In the genomic region with DNA sequence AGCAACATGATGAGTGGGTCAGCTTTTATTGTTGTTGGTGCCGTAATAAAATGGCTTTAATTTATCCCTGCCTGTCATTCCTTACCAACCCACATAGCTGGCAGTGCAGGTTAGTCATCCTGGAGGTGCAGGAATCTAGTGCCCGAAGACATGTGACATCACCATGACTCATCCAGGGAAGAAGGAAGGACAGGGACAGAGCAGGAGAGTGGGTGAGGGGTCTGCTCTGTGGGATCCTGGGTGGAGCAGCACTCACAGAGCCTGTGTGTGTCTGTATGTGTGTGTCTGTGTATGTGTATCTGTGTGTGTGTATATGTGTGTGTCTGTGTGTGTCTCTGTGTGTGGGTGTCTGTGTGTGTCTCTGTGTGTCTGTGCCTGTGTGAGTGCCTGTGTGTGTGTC, we compare ENCODE assay signal across 15 mouse cellular contexts. TPM values are rescaled to one million over a fixed set of nuclear protein-coding genes. Genes with fewer than 3 reads are reported as not detected.
A peak's percentile ranks its signal among the peaks of the same experiment; 100 is the strongest.
DNase-seq lines count a peak whose midpoint lies in the region; ATAC-seq lines count a peak whose summit lies in the region.
"Had no signal": no experiment of that assay in that cellular context is flagged by ENCODE, and none has a peak within 500 bp of the region (broad histone marks: within the 10 kb centered on the region; RNA-seq: fewer than 3 reads in every experiment).

No protein-coding gene starts in this region.

- H3K27ac ChIP-seq in heart, embryonic 11.5 days (ENCODE audit: low read depth, low read length): no peak overlapping the region
- H3K27ac ChIP-seq: heart, embryonic 13.5 days; macrophage had no signal

- H3K4me3 ChIP-seq in heart, embryonic 11.5 days (ENCODE audit: low read depth, low read length): no peak overlapping the region
- H3K4me3 ChIP-seq: erythroblast, embryonic 14.5 days; heart, embryonic 13.5 days had no signal

- no peaks in the 10 kb centered on the region for H3K27me3 ChIP-seq in heart, embryonic 11.5 days (ENCODE audit: control insufficient read depth, insufficient read depth, low read length)
- H3K27me3 ChIP-seq: heart, embryonic 13.5 days had no signal

- no peaks in the 10 kb centered on the region for H3K36me3 ChIP-seq in heart, embryonic 11.5 days (ENCODE audit: control insufficient read depth, insufficient read depth, low read length)
- H3K36me3 ChIP-seq: heart, embryonic 13.5 days had no signal

- ATAC-seq in heart, embryonic 11.5 days (replicated peaks; ENCODE audit: insufficient number of reproducible peaks, low FRiP score, low TSS enrichment): no peak
- no peak for ATAC-seq in monocyte, adult 5-6 weeks (replicated peaks; ENCODE audit: insufficient number of reproducible peaks, low FRiP score, low TSS enrichment, poor library complexity, severe bottlenecking)
- ATAC-seq in erythroid progenitor cell, adult 5-6 weeks (replicated peaks; ENCODE audit: low FRiP score, poor library complexity, severe bottlenecking): no peak
- ATAC-seq: hindbrain, embryonic 16.5 days had no signal

- H3K9ac ChIP-seq in heart, embryonic 11.5 days (ENCODE audit: low read depth, low read length): no peak overlapping the region
- H3K9ac ChIP-seq: heart, embryonic 13.5 days had no signal

- DNase-seq in heart, adult 11 months: peak; percentile 34
- peak; percentile 27 to 30 for DNase-seq in right cerebral cortex, adult 2 months (ENCODE audit: low spot score in 2 of 2)
- DNase-seq in right cerebral cortex, postnatal 25 days: no peak
- peak; percentile 51 for DNase-seq in fat pad, adult 2 months (ENCODE audit: extremely low read depth, low read depth, low spot score)
- no peak for DNase-seq in gastrocnemius, postnatal 25 days
- DNase-seq: cerebellum, adult 9-11 months; kidney, postnatal 4 days; thymus, adult 18-20 months had no signal

- H3K9me3 ChIP-seq in heart, embryonic 11.5 days (replicated peaks; ENCODE audit: control insufficient read depth, low read length): no peaks in the 10 kb centered on the region
- H3K9me3 ChIP-seq: heart, embryonic 13.5 days had no signal

- no peaks in the 10 kb centered on the region for H3K4me1 ChIP-seq in heart, embryonic 11.5 days (ENCODE audit: control insufficient read depth, insufficient read depth, low read length)
- H3K4me1 ChIP-seq: heart, embryonic 13.5 days had no signal

- WGBS in heart, embryonic 11.5 days (ENCODE audit: insufficient replicate concordance): 68% methylated on average over 2 of the region's 2 CpGs

- H3K4me2 ChIP-seq in heart, embryonic 11.5 days: no peak overlapping the region
- H3K4me2 ChIP-seq: heart, embryonic 13.5 days had no signal

RNA-seq across cellular contexts. Expression of a gene that starts 44.2 kb away (rescaled TPM):
- 0.46 and 0.66 TPM in 2 replicates for polyA plus RNA-seq in heart, embryonic 11.5 days (2014; fragmentation: Nextera tagmentation; extraction: Ambion mirVana)
- total RNA-seq in monocyte, adult 5-6 weeks (2017): not detected in 3 replicates
- under 1 TPM; 0.56 to 0.74 TPM for total RNA-seq in gastrocnemius, postnatal 25 days (2021)
- not detected in 2 replicates for total RNA-seq in erythroid progenitor cell, adult 5-6 weeks (2015; ENCODE audit: low replicate concordance)
- total RNA-seq in erythroid progenitor cell, adult 5-6 weeks (2017; ENCODE audit: low replicate concordance): not detected in 2 replicates
- polyA plus RNA-seq: erythroblast, embryonic 14.5 days; macrophage had no signal

Comparison
In these comparisons a context has a peak if more than half of its experiments do, and no peak if none do; other contexts are left out.
1. DNase-seq: peak in heart, adult 11 months (single experiment), right cerebral cortex, adult 2 months (2 of 2) and fat pad, adult 2 months (single experiment); none in right cerebral cortex, postnatal 25 days (single experiment) and gastrocnemius, postnatal 25 days (single experiment).